Mouse (Mus musculus) kidney, postnatal 0 days (tissue): ENCODE data around the gene Pla2g5. TPM values are rescaled to one million over a fixed set of nuclear protein-coding genes. Genes with fewer than 3 reads are reported as not detected.
A peak's percentile ranks its signal among the peaks of the same experiment; 100 is the strongest.

Experiments used
- ATAC-seq: fragments of 200-750 bp; cut with Nextera tagmentation; replicated peaks from 2 replicates; pipeline ENCODE4 v1.8.0; 2017; ENCODE audit warnings: low read depth, moderate number of reproducible peaks, moderate TSS enrichment, moderate library complexity; ENCODE audit not compliant: low FRiP score
- DNase-seq: peaks from one replicate; pipeline ENCODE4 v3.0.0-alpha.2; 2016; ENCODE audit warnings: low spot score
- H3K27ac ChIP-seq: fragments of 300-500 bp; sonication (generic); 2 replicates; pipeline ENCODE4 v1.5.1; 2014; ENCODE audit warnings: mild to moderate bottlenecking
- H3K27me3 ChIP-seq: fragments of 300-500 bp; sonication (generic); 2 replicates; pipeline ENCODE4 v1.6.1; 2014; ENCODE audit warnings: low read length, mixed read lengths; ENCODE audit not compliant: insufficient read depth
- H3K36me3 ChIP-seq: fragments of 300-500 bp; sonication (generic); 2 replicates; pipeline ENCODE4 v1.6.1; 2014; ENCODE audit warnings: low read length, mixed read lengths; ENCODE audit not compliant: insufficient read depth
- H3K4me1 ChIP-seq: fragments of 300-500 bp; sonication (generic); replicated peaks from 2 replicates; pipeline ENCODE4 v1.6.1; 2014; ENCODE audit warnings: antibody characterized with exemption, low read length, mixed read lengths; ENCODE audit not compliant: insufficient read depth
- H3K4me2 ChIP-seq: fragments of 300-500 bp; sonication (generic); 2 replicates; pipeline ENCODE4 v1.6.1; 2014; ENCODE audit warnings: mild to moderate bottlenecking, low read length, moderate library complexity, mixed read lengths
- H3K4me3 ChIP-seq: fragments of 300-500 bp; sonication (generic); replicated peaks from 2 replicates; pipeline ENCODE4 v1.5.1; 2014; ENCODE audit warnings: low read depth, low read length
- H3K9ac ChIP-seq: fragments of 300-500 bp; sonication (generic); 2 replicates; pipeline ENCODE4 v1.6.1; 2014; ENCODE audit warnings: low read depth, low read length
- H3K9me3 ChIP-seq: fragments of 300-500 bp; sonication (generic); replicated peaks from 2 replicates; pipeline ENCODE4 v1.6.1; 2016; ENCODE audit warnings: low read length, inconsistent platforms, mixed read lengths
- CTCF ChIP-seq: IDR thresholded peaks from 2 replicates; pipeline ENCODE4 v1.5.1; 2016; ENCODE audit warnings: antibody characterized with exemption, low read depth, mild to moderate bottlenecking, moderate library complexity
- WGBS: fragments of 180-500 bp; shearing (Covaris S2); extraction: QIAGEN DNeasy Blood & Tissue Kit; methylation state at CpG from one replicate; pipeline ENCODE4 v1.1.7; 2014; 5-methylcytosine and 5-hydroxymethylcytosine counted together
- polyA plus RNA-seq: library from polyadenylated mRNA; unstranded; fragments of >200 nt; fragmentation: Nextera tagmentation; extraction: Ambion mirVana; gene quantifications from 2 replicates; pipeline ENCODE4 v1.2.1, GENCODE M21; 2015

The Pla2g5 gene
- polyA plus RNA-seq, 1 experiment from 2014 or later, result 1.0 TPM

- Histone ChIP-seq H3K27me3 (no peaks in the 10 kb centered on the region), H3K4me3 (no peak overlapping the region), H3K4me2 (no peak overlapping the region), H3K27ac (no peak overlapping the region), H3K9me3 (no peaks in the 10 kb centered on the region), H3K4me1 (no peaks in the 10 kb centered on the region), H3K36me3 (no peaks in the 10 kb centered on the region), H3K9ac (no peak overlapping the region)
- DNase-seq, result no peak
- WGBS, result 22% methylated on average over 5 of the region's 5 CpGs
- TF ChIP-seq CTCF, result no peak
- no peak for ATAC-seq
Measured at GRCm38 (mm10) chr4:138865092-138865491, 1.8 kb upstream of the Pla2g5 start.

- peak; percentile 74 for TF ChIP-seq CTCF
- no peaks in the 10 kb centered on the region for H3K9me3 ChIP-seq
- ATAC-seq (peak; percentile 62), DNase-seq (peak; percentile 91)
- no peaks in the 10 kb centered on the region for H3K27me3 ChIP-seq
- H3K4me3 ChIP-seq, result no peak overlapping the region
- H3K27ac ChIP-seq, result no peak overlapping the region
- H3K36me3 ChIP-seq, result no peaks in the 10 kb centered on the region
- H3K4me1 ChIP-seq, result no peaks in the 10 kb centered on the region
- peak overlapping the region; percentile 49 for H3K4me2 ChIP-seq
- H3K9ac ChIP-seq, result no peak overlapping the region
- WGBS, result 4% methylated on average over 13 of the region's 13 CpGs
Measured at GRCm38 (mm10) chr4:138859728-138860127, 3.6 kb downstream of the Pla2g5 start.

GRCm38 (mm10) chr4:138859245-138859644, 4.0 kb downstream of the Pla2g5 start:
- peak overlapping the region; percentile 49 for H3K4me2 ChIP-seq

GRCm38 (mm10) chr4:138858446-138858845, 4.8 kb downstream of the Pla2g5 start:
- no peak for DNase-seq
- WGBS, result 80% methylated on average over 15 of the region's 15 CpGs
- H3K4me2 ChIP-seq, result no peak overlapping the region

More at GRCm38 (mm10) chr4:138859245-138859644, 4.0 kb downstream of the Pla2g5 start:
- Histone ChIP-seq H3K4me1 (no peaks in the 10 kb centered on the region), H3K27ac (no peak overlapping the region), H3K36me3 (no peaks in the 10 kb centered on the region), H3K27me3 (no peaks in the 10 kb centered on the region), H3K9me3 (no peaks in the 10 kb centered on the region), H3K4me3 (no peak overlapping the region), H3K9ac (no peak overlapping the region)
- 20% methylated on average over 9 of the region's 9 CpGs for WGBS
- no peak for ATAC-seq
- TF ChIP-seq CTCF, result peak; percentile 69
- peak; percentile 80 for DNase-seq

GRCm38 (mm10) chr4:138857576-138857975, 5.7 kb downstream of the Pla2g5 start:
- Histone ChIP-seq H3K27ac (no peak overlapping the region), H3K36me3 (no peaks in the 10 kb centered on the region)
- 84% methylated on average over 10 of the region's 10 CpGs for WGBS

More at GRCm38 (mm10) chr4:138858446-138858845, 4.8 kb downstream of the Pla2g5 start:
- H3K27me3 ChIP-seq, result no peaks in the 10 kb centered on the region
- no peak for TF ChIP-seq CTCF
- H3K4me1 ChIP-seq, result no peaks in the 10 kb centered on the region
- H3K9me3 ChIP-seq, result no peaks in the 10 kb centered on the region
- no peak for ATAC-seq
- H3K27ac ChIP-seq, result no peak overlapping the region
- no peak overlapping the region for H3K9ac ChIP-seq
- no peaks in the 10 kb centered on the region for H3K36me3 ChIP-seq
- H3K4me3 ChIP-seq, result no peak overlapping the region

GRCm38 (mm10) chr4:138856491-138856890, 6.8 kb downstream of the Pla2g5 start:
- Histone ChIP-seq H3K9me3 (no peaks in the 10 kb centered on the region), H3K4me3 (no peak overlapping the region), H3K4me2 (no peak overlapping the region), H3K4me1 (no peaks in the 10 kb centered on the region), H3K9ac (no peak overlapping the region), H3K36me3 (no peaks in the 10 kb centered on the region), H3K27ac (no peak overlapping the region), H3K27me3 (no peaks in the 10 kb centered on the region)
- TF ChIP-seq CTCF, result peak; percentile 100
- ATAC-seq, result peak; percentile 19; the same call in 1 of the 2 replicates
- DNase-seq, result peak; percentile 93
- 21% methylated on average over 7 of the region's 7 CpGs for WGBS

More at GRCm38 (mm10) chr4:138857576-138857975, 5.7 kb downstream of the Pla2g5 start:
- Histone ChIP-seq H3K27me3 (no peaks in the 10 kb centered on the region), H3K4me1 (no peaks in the 10 kb centered on the region), H3K4me3 (no peak overlapping the region), H3K9ac (no peak overlapping the region), H3K4me2 (no peak overlapping the region), H3K9me3 (no peaks in the 10 kb centered on the region)
- TF ChIP-seq CTCF, result no peak
- ATAC-seq (no peak), DNase-seq (no peak)

GRCm38 (mm10) chr4:138855092-138855632, 8.1 kb downstream of the Pla2g5 start:
- H3K4me3 ChIP-seq, result no peak overlapping the region
- no peak for DNase-seq
- WGBS, result 80% methylated on average over 9 of the region's 9 CpGs
- no peaks in the 10 kb centered on the region for H3K9me3 ChIP-seq
- no peaks in the 10 kb centered on the region for H3K36me3 ChIP-seq
- TF ChIP-seq CTCF, result no peak
- H3K4me2 ChIP-seq, result no peak overlapping the region
- ATAC-seq, result no peak
- no peak overlapping the region for H3K9ac ChIP-seq
- H3K27ac ChIP-seq, result no peak overlapping the region
- H3K27me3 ChIP-seq, result no peaks in the 10 kb centered on the region
- H3K4me1 ChIP-seq, result no peaks in the 10 kb centered on the region
